Mouse (Mus musculus): Measurements from ENCODE around the gene Irs3. TPM values are rescaled to one million over a fixed set of nuclear protein-coding genes. Genes with fewer than 3 reads are reported as not detected.
"Not testable (repeated sequence)": the region's sequence is repeated elsewhere in the genome, so short reads cannot be mapped to it uniquely, and the experiment has no call there.

Irs3 gene
- polyA plus RNA-seq, 1 experiment from 2014 or later: 0.10 TPM

GRCm38 (mm10) chr5:137628498-137629305 is 16.8 kb downstream of the Irs3 start, which contains the start of the genes Fbxo24, Lrch4 and Gm20605:
Fbxo24 (minus strand) TSS chr5:137629002.
Lrch4 (plus strand) TSS chr5:137629121.
Gm20605 (plus strand) TSS chr5:137629175.
- DNase-seq (ENCODE audit: low spot score): peak; percentile 100
- peak within 1 kb of the TSS; percentile 81 for H3K9ac ChIP-seq (replicated peaks; ENCODE audit: low read length)
- H3K27me3 ChIP-seq (ENCODE audit: control insufficient read depth, insufficient read depth, low read length): no peaks in the 10 kb centered on the region
- H3K4me2 ChIP-seq (ENCODE audit: low read depth, low read length): peak within 1 kb of the TSS; percentile 86
- ATAC-seq (replicated peaks; ENCODE audit: insufficient number of reproducible peaks, low FRiP score, low TSS enrichment, low read depth): peak; percentile 95
- H3K4me3 ChIP-seq (ENCODE audit: low read depth, low read length): peak within 1 kb of the TSS; percentile 93
- H3K36me3 ChIP-seq (replicated peaks; ENCODE audit: control insufficient read depth, insufficient read depth, low read depth, low read length): 0 out of 2 replicates have a peak, but pooled peaks cover under 1% of the 10 kb centered on the region
- no peaks in the 10 kb centered on the region for H3K9me3 ChIP-seq (replicated peaks; ENCODE audit: control insufficient read depth, low read length)
- WGBS: under 1% methylated on average over 41 of the region's 46 CpGs
- peaks cover 10% of the 10 kb centered on the region for H3K4me1 ChIP-seq (ENCODE audit: control insufficient read depth, insufficient read depth, low read length)
- H3K27ac ChIP-seq (replicated peaks; ENCODE audit: low read depth, low read length): peak within 1 kb of the TSS; percentile 92

- Histone ChIP-seq H3K4me2 (ENCODE audit: low read depth, low read length) (peak overlapping the region; percentile 51), H3K9me3 (replicated peaks; ENCODE audit: control insufficient read depth, low read length) (no peaks in the 10 kb centered on the region), H3K4me1 (ENCODE audit: control insufficient read depth, insufficient read depth, low read length) (peaks cover 10% of the 10 kb centered on the region), H3K36me3 (replicated peaks; ENCODE audit: control insufficient read depth, insufficient read depth, low read depth, low read length) (no peaks in the 10 kb centered on the region), H3K4me3 (ENCODE audit: low read depth, low read length) (peak overlapping the region; percentile 43), H3K27me3 (ENCODE audit: control insufficient read depth, insufficient read depth, low read length) (no peaks in the 10 kb centered on the region), H3K27ac (replicated peaks; ENCODE audit: low read depth, low read length) (peak overlapping the region; percentile 53), H3K9ac (replicated peaks; ENCODE audit: low read length) (peak overlapping the region; percentile 53)
- ATAC-seq (replicated peaks; ENCODE audit: insufficient number of reproducible peaks, low FRiP score, low TSS enrichment, low read depth) (no peak), DNase-seq (ENCODE audit: low spot score) (no peak)
- 4% methylated on average over 9 of the region's 9 CpGs for WGBS
Observed at GRCm38 (mm10) chr5:137627991-137628390, 17.5 kb downstream of the Irs3 start.

GRCm38 (mm10) chr5:137623937-137624530 is 21.5 kb downstream of the Irs3 start:
- Histone ChIP-seq H3K4me1 (ENCODE audit: control insufficient read depth, insufficient read depth, low read length) (no peaks in the 10 kb centered on the region), H3K9me3 (replicated peaks; ENCODE audit: control insufficient read depth, low read length) (no peaks in the 10 kb centered on the region), H3K9ac (replicated peaks; ENCODE audit: low read length) (no peak overlapping the region), H3K36me3 (replicated peaks; ENCODE audit: control insufficient read depth, insufficient read depth, low read depth, low read length) (no peaks in the 10 kb centered on the region), H3K4me3 (ENCODE audit: low read depth, low read length) (no peak overlapping the region), H3K27me3 (ENCODE audit: control insufficient read depth, insufficient read depth, low read length) (no peaks in the 10 kb centered on the region), H3K4me2 (ENCODE audit: low read depth, low read length) (no peak overlapping the region), H3K27ac (replicated peaks; ENCODE audit: low read depth, low read length) (no peak overlapping the region)
- no peak for DNase-seq (ENCODE audit: low spot score)
- no peak for ATAC-seq (replicated peaks; ENCODE audit: insufficient number of reproducible peaks, low FRiP score, low TSS enrichment, low read depth)
- 86% methylated on average over 11 of the region's 11 CpGs for WGBS

GRCm38 (mm10) chr5:137615347-137615746 is 30.2 kb downstream of the Irs3 start:
- no peak for DNase-seq (ENCODE audit: low spot score)
- 82% methylated on average over 7 of the region's 7 CpGs for WGBS
- ATAC-seq (replicated peaks; ENCODE audit: insufficient number of reproducible peaks, low FRiP score, low TSS enrichment, low read depth): no peak

GRCm38 (mm10) chr5:137614921-137615320 is 30.6 kb downstream of the Irs3 start:
- DNase-seq (ENCODE audit: low spot score); H3K4me3 ChIP-seq (ENCODE audit: low read depth, low read length); H3K4me2 ChIP-seq (ENCODE audit: low read depth, low read length); H3K4me1 ChIP-seq (ENCODE audit: control insufficient read depth, insufficient read depth, low read length); H3K9ac ChIP-seq (replicated peaks; ENCODE audit: low read length); H3K27me3 ChIP-seq (ENCODE audit: control insufficient read depth, insufficient read depth, low read length); ATAC-seq (replicated peaks; ENCODE audit: insufficient number of reproducible peaks, low FRiP score, low TSS enrichment, low read depth); H3K27ac ChIP-seq (replicated peaks; ENCODE audit: low read depth, low read length); H3K9me3 ChIP-seq (replicated peaks; ENCODE audit: control insufficient read depth, low read length); H3K36me3 ChIP-seq (replicated peaks; ENCODE audit: control insufficient read depth, insufficient read depth, low read depth, low read length): not testable (repeated sequence)
- 82% methylated on average over 2 of the region's 2 CpGs for WGBS

More at GRCm38 (mm10) chr5:137615347-137615746, 30.2 kb downstream of the Irs3 start:
- peaks cover 8% of the 10 kb centered on the region for H3K4me1 ChIP-seq (ENCODE audit: control insufficient read depth, insufficient read depth, low read length)
- H3K4me3 ChIP-seq (ENCODE audit: low read depth, low read length): no peak overlapping the region
- H3K27me3 ChIP-seq (ENCODE audit: control insufficient read depth, insufficient read depth, low read length): no peaks in the 10 kb centered on the region
- no peak overlapping the region for H3K9ac ChIP-seq (replicated peaks; ENCODE audit: low read length)
- H3K4me2 ChIP-seq (ENCODE audit: low read depth, low read length): no peak overlapping the region
- no peaks in the 10 kb centered on the region for H3K36me3 ChIP-seq (replicated peaks; ENCODE audit: control insufficient read depth, insufficient read depth, low read depth, low read length)
- H3K27ac ChIP-seq (replicated peaks; ENCODE audit: low read depth, low read length): no peak overlapping the region
- H3K9me3 ChIP-seq (replicated peaks; ENCODE audit: control insufficient read depth, low read length): no peaks in the 10 kb centered on the region

GRCm38 (mm10) chr5:137613550-137613949 is 32.0 kb downstream of the Irs3 start, which contains the start of gene Pcolce:
Pcolce (minus strand) TSS chr5:137613784.
- 37% methylated on average over 11 of the region's 11 CpGs for WGBS
- no peak within 1 kb of the TSS for H3K4me3 ChIP-seq (ENCODE audit: low read depth, low read length)

GRCm38 (mm10) chr5:137613076-137613475 is 32.4 kb downstream of the Irs3 start:
- DNase-seq (ENCODE audit: low spot score): no peak
- Histone ChIP-seq H3K4me3 (ENCODE audit: low read depth, low read length) (no peak overlapping the region), H3K9ac (replicated peaks; ENCODE audit: low read length) (peak overlapping the region; percentile 18; the same call in 1 of the 2 replicates), H3K9me3 (replicated peaks; ENCODE audit: control insufficient read depth, low read length) (no peaks in the 10 kb centered on the region), H3K4me1 (ENCODE audit: control insufficient read depth, insufficient read depth, low read length) (peaks cover 12% of the 10 kb centered on the region), H3K4me2 (ENCODE audit: low read depth, low read length) (no peak overlapping the region), H3K27ac (replicated peaks; ENCODE audit: low read depth, low read length) (peak overlapping the region; percentile 20; the same call in 1 of the 2 replicates), H3K36me3 (replicated peaks; ENCODE audit: control insufficient read depth, insufficient read depth, low read depth, low read length) (no peaks in the 10 kb centered on the region), H3K27me3 (ENCODE audit: control insufficient read depth, insufficient read depth, low read length) (no peaks in the 10 kb centered on the region)
- no peak for ATAC-seq (replicated peaks; ENCODE audit: insufficient number of reproducible peaks, low FRiP score, low TSS enrichment, low read depth)
- 62% methylated on average over 5 of the region's 5 CpGs for WGBS

More at GRCm38 (mm10) chr5:137613550-137613949, 32.0 kb downstream of the Irs3 start, which contains the start of gene Pcolce:
- H3K27me3 ChIP-seq (ENCODE audit: control insufficient read depth, insufficient read depth, low read length): no peaks in the 10 kb centered on the region
- no peaks in the 10 kb centered on the region for H3K36me3 ChIP-seq (replicated peaks; ENCODE audit: control insufficient read depth, insufficient read depth, low read depth, low read length)
- H3K9me3 ChIP-seq (replicated peaks; ENCODE audit: control insufficient read depth, low read length): no peaks in the 10 kb centered on the region
- no peak within 1 kb of the TSS for H3K4me2 ChIP-seq (ENCODE audit: low read depth, low read length)
- H3K27ac ChIP-seq (replicated peaks; ENCODE audit: low read depth, low read length): peak within 1 kb of the TSS; percentile 20; the same call in 1 of the 2 replicates
- no peak for DNase-seq (ENCODE audit: low spot score)
- peaks cover 11% of the 10 kb centered on the region for H3K4me1 ChIP-seq (ENCODE audit: control insufficient read depth, insufficient read depth, low read length)
- no peak for ATAC-seq (replicated peaks; ENCODE audit: insufficient number of reproducible peaks, low FRiP score, low TSS enrichment, low read depth)
- peak within 1 kb of the TSS; percentile 18; the same call in 1 of the 2 replicates for H3K9ac ChIP-seq (replicated peaks; ENCODE audit: low read length)

Measured in embryonic facial prominence, embryonic 11.5 days (tissue).